ENCODE assay signal across 9 mouse cellular contexts in genomic region chr11:100574188-100574587, GRCm38 (mm10). TPM values are rescaled to one million over a fixed set of nuclear protein-coding genes. Genes with fewer than 3 reads are reported as not detected.
A peak's percentile ranks its signal among the peaks of the same experiment; 100 is the strongest.
DNase-seq lines count a peak whose midpoint lies in the region; ATAC-seq and TF ChIP-seq lines count a peak whose summit lies in the region.
"Had no signal": no experiment of that assay in that cellular context is flagged by ENCODE, and none has a peak within 500 bp of the region (broad histone marks: within the 10 kb centered on the region; RNA-seq: fewer than 3 reads in every experiment).

No protein-coding gene starts in this region.

- peak overlapping the region; percentile 69 for H3K4me2 ChIP-seq in heart, embryonic 16.5 days (ENCODE audit: low read depth, low read length)
- 0 out of 2 replicates have a peak overlapping the region, but pooled peaks have one; percentile 26 for H3K4me2 ChIP-seq in CH12.LX (ENCODE audit: insufficient read depth, low read depth, poor library complexity, severe bottlenecking)
- H3K4me2 ChIP-seq in forebrain, embryonic 15.5 days (replicated peaks), result peak overlapping the region; percentile 74
- H3K4me2 ChIP-seq in midbrain, embryonic 11.5 days, result peak overlapping the region; percentile 85; the same call in 1 of the 2 replicates

- peaks cover 28% of the 10 kb centered on the region for H3K79me2 ChIP-seq in CH12.LX (replicated peaks; ENCODE audit: control insufficient read depth, extremely low read depth, insufficient read depth, poor library complexity, severe bottlenecking)

- no peak for TF ChIP-seq CTCF in CH12.LX (conservative IDR thresholded peaks at IDR 0.05 in 1 of 2, IDR thresholded peaks at IDR 0.05 in 1 of 2; ENCODE audit: low read depth in 2 of 2, low read length in 2 of 2)

- no peak for TF ChIP-seq EP300 in CH12.LX (IDR thresholded peaks at IDR 0.05; ENCODE audit: low read length)

- peak overlapping the region; percentile 80 for H3K27ac ChIP-seq in heart, embryonic 16.5 days (ENCODE audit: low read length)
- peak overlapping the region; percentile 55 for H3K27ac ChIP-seq in CH12.LX (ENCODE audit: insufficient read depth, low read depth)
- no peak overlapping the region for H3K27ac ChIP-seq in forebrain, embryonic 15.5 days (replicated peaks)
- H3K27ac ChIP-seq in midbrain, embryonic 11.5 days (ENCODE audit: low read depth, low read length), result no peak overlapping the region

- H3K9ac ChIP-seq in heart, embryonic 16.5 days (ENCODE audit: low read length), result peak overlapping the region; percentile 83
- no peak overlapping the region for H3K9ac ChIP-seq in CH12.LX (ENCODE audit: insufficient read depth, low read depth)
- no peak overlapping the region for H3K9ac ChIP-seq in forebrain, embryonic 15.5 days (replicated peaks)
- H3K9ac ChIP-seq in midbrain, embryonic 11.5 days (ENCODE audit: low read length), result no peak overlapping the region

- no peaks in the 10 kb centered on the region for H3K9me3 ChIP-seq in heart, embryonic 16.5 days (replicated peaks; ENCODE audit: control insufficient read depth, low read length)
- no peaks in the 10 kb centered on the region for H3K9me3 ChIP-seq in CH12.LX (replicated peaks; ENCODE audit: low read length)
- H3K9me3 ChIP-seq in forebrain, embryonic 15.5 days, result no peaks in the 10 kb centered on the region
- H3K9me3 ChIP-seq in midbrain, embryonic 11.5 days (ENCODE audit: control insufficient read depth, low read length), result no peaks in the 10 kb centered on the region

- TF ChIP-seq POLR2A in CH12.LX (IDR thresholded peaks at IDR 0.05; ENCODE audit: low read depth, low read length), result no peak

- H3K4me3 ChIP-seq in heart, embryonic 16.5 days (ENCODE audit: low read length), result peak overlapping the region; percentile 87
- H3K4me3 ChIP-seq in CH12.LX (replicated peaks in 1 of 3; ENCODE audit: low read depth in 2 of 3, low read length in 2 of 3, poor library complexity in 1 of 3), result peak overlapping the region; percentile 64 to 77 (median 66)
- H3K4me3 ChIP-seq in forebrain, embryonic 15.5 days, result peak overlapping the region; percentile 64
- no peak overlapping the region for H3K4me3 ChIP-seq in midbrain, embryonic 11.5 days (ENCODE audit: low read depth, low read length)

- no peak for TF ChIP-seq RAD21 in CH12.LX (IDR thresholded peaks at IDR 0.05; ENCODE audit: low read depth, low read length)

- intact Hi-C loops in heart, postnatal 14 days (cut with DNase I), result loop anchor here (5.0 kb wide), 1 partner anchor 188 kb away; the partner anchor contains the start of gene Hcrt

- no peak for DNase-seq in heart, postnatal 14 days
- no peak for DNase-seq in CH12.LX (ENCODE audit: extremely low read depth)
- no peak for DNase-seq in midbrain, embryonic 11.5 days (ENCODE audit: low spot score, missing footprints)
- no peak for DNase-seq in frontal cortex, postnatal 14 days (ENCODE audit: low spot score in 2 of 2)
- DNase-seq in testis, postnatal 14 days (ENCODE audit: low spot score), result no peak
- no peak for DNase-seq in layer of hippocampus, adult 8-10 months (ENCODE audit: low spot score in 2 of 2)

- WGBS in heart, embryonic 16.5 days, result 64% methylated on average over 3 of the region's 3 CpGs
- WGBS in forebrain, embryonic 15.5 days, result 89% methylated on average over 3 of the region's 3 CpGs
- WGBS in midbrain, embryonic 11.5 days, result 89% methylated on average over 3 of the region's 3 CpGs

- in situ Hi-C loops in CH12.LX (cut with MboI; ENCODE audit: low pct_ligation_motif_present, low pct_unique_long_range_greater_than_20kb, low sequenced_read_pairs), result loop anchor here (5.0 kb wide), 2 partner anchors 48 to 123 kb away; partner anchors contain the start of gene Dnajc7

- peaks cover 18% of the 10 kb centered on the region for H3K4me1 ChIP-seq in heart, embryonic 16.5 days (ENCODE audit: control insufficient read depth, insufficient read depth, low read length)
- H3K4me1 ChIP-seq in CH12.LX (ENCODE audit: control insufficient read depth in 1 of 2, insufficient read depth in 2 of 2), result peaks cover 40 to 72% of the 10 kb centered on the region in 2 experiments
- peaks cover 24% of the 10 kb centered on the region for H3K4me1 ChIP-seq in forebrain, embryonic 15.5 days
- H3K4me1 ChIP-seq in midbrain, embryonic 11.5 days (ENCODE audit: control insufficient read depth, insufficient read depth, low read length), result peaks cover 18% of the 10 kb centered on the region

- no peaks in the 10 kb centered on the region for H3K36me3 ChIP-seq in heart, embryonic 16.5 days (ENCODE audit: control insufficient read depth, insufficient read depth)
- peaks cover 22 to 35% of the 10 kb centered on the region in 2 experiments for H3K36me3 ChIP-seq in CH12.LX (replicated peaks in 1 of 2; ENCODE audit: control insufficient read depth in 1 of 2, insufficient read depth in 1 of 2, low read length in 1 of 2)
- H3K36me3 ChIP-seq in forebrain, embryonic 15.5 days, result peaks cover 2% of the 10 kb centered on the region; the same call in 1 of the 2 replicates
- H3K36me3 ChIP-seq in midbrain, embryonic 11.5 days (ENCODE audit: control insufficient read depth, insufficient read depth, low read length), result peaks cover 2% of the 10 kb centered on the region; the same call in 1 of the 2 replicates

- dilution Hi-C loops in CH12.LX (cut with MboI; ENCODE audit: extremely low pct_ligation_motif_present, extremely low pct_unique_long_range_greater_than_20kb, low sequenced_read_pairs), result no loop called here

- ATAC-seq in heart, embryonic 16.5 days (replicated peaks; ENCODE audit: extremely low read depth, insufficient read depth, low FRiP score), result no peak
- no peak for ATAC-seq in forebrain, embryonic 15.5 days (replicated peaks)
- ATAC-seq in midbrain, embryonic 11.5 days (ENCODE audit: low FRiP score), result no peak

- H3K27me3 ChIP-seq in heart, embryonic 16.5 days (ENCODE audit: control insufficient read depth, insufficient read depth, low read length), result no peaks in the 10 kb centered on the region
- no peaks in the 10 kb centered on the region for H3K27me3 ChIP-seq in CH12.LX (replicated peaks)
- no peaks in the 10 kb centered on the region for H3K27me3 ChIP-seq in forebrain, embryonic 15.5 days
- H3K27me3 ChIP-seq in midbrain, embryonic 11.5 days (ENCODE audit: control insufficient read depth, insufficient read depth, low read length), result peaks cover 5% of the 10 kb centered on the region

TF ChIP-seq in CH12.LX, 34 proteins besides CTCF, POLR2A, EP300 and RAD21:
- TF ChIP-seq ZNF384 (IDR thresholded peaks at IDR 0.05; ENCODE audit: low read depth, low read length) (peak; percentile 5; the same call in 1 of the 2 replicates), MEF2A (IDR thresholded peaks at IDR 0.05; ENCODE audit: borderline replicate concordance, low read depth, low read length) (no peak)

RNA-seq across cellular contexts. Expression of gene Cnp, which starts 0.5 kb away (rescaled TPM):
- polyA plus RNA-seq in heart, embryonic 16.5 days (2015; fragmentation: Nextera tagmentation; extraction: Ambion mirVana), result 24.8 and 32.1 TPM in 2 replicates
- total RNA-seq in heart, postnatal 14 days (2021), result 1 to 10 TPM; 6.2 to 7.6 TPM
- total RNA-seq in CH12.LX (2012; rRNA removed) (80.2 and 91.6 TPM in 2 replicates), CH12.LX (2014; rRNA removed) (75.9 and 87.8 TPM in 2 replicates)
- 77.7 and 81.2 TPM in 2 replicates for polyA plus RNA-seq in CH12.LX (2012; ENCODE audit: insufficient read length, low read depth)
- 23.4 and 26.9 TPM in 2 replicates for polyA plus RNA-seq in forebrain, embryonic 15.5 days (2015; fragmentation: Nextera tagmentation; extraction: Ambion mirVana)
- polyA plus RNA-seq in midbrain, embryonic 11.5 days (2014; fragmentation: Nextera tagmentation; extraction: Ambion mirVana), result 15.7 and 16.9 TPM in 2 replicates
- 100 to 1,000 TPM; 162 to 216 (median 203) TPM for total RNA-seq in layer of hippocampus, adult 8-10 months (2022)

RNA-seq across cellular contexts. Expression of gene Ttc25, which starts 28.8 kb away (rescaled TPM):
- polyA plus RNA-seq in heart, embryonic 16.5 days (2015; fragmentation: Nextera tagmentation; extraction: Ambion mirVana), result 0.85 and 0.94 TPM in 2 replicates
- total RNA-seq in heart, postnatal 14 days (2021), result under 1 TPM; 0.24 to 0.36 TPM
- total RNA-seq in CH12.LX (2012; rRNA removed) (1.3 and 1.8 TPM in 2 replicates), CH12.LX (2014; rRNA removed) (0.51 and 0.70 TPM in 2 replicates)
- 6.4 and 12.8 TPM in 2 replicates for polyA plus RNA-seq in CH12.LX (2012; ENCODE audit: insufficient read length, low read depth)
- 1.1 and 2.1 TPM in 2 replicates for polyA plus RNA-seq in forebrain, embryonic 15.5 days (2015; fragmentation: Nextera tagmentation; extraction: Ambion mirVana)
- polyA plus RNA-seq in midbrain, embryonic 11.5 days (2014; fragmentation: Nextera tagmentation; extraction: Ambion mirVana), result 1.4 and 1.8 TPM in 2 replicates
- total RNA-seq in layer of hippocampus, adult 8-10 months (2022), result 1 to 10 TPM in 3 of 4 experiments, under 1 TPM in 1; 0.71 to 1.9 (median 1.6) TPM
- total RNA-seq: hematopoietic stem cell, adult 5-6 weeks had no signal

RNA-seq across cellular contexts. Expression of gene Nkiras2, which starts 44.9 kb away (rescaled TPM):
- polyA plus RNA-seq in heart, embryonic 16.5 days (2015; fragmentation: Nextera tagmentation; extraction: Ambion mirVana), result 78.8 and 81.5 TPM in 2 replicates
- total RNA-seq in heart, postnatal 14 days (2021), result 10 to 100 TPM; 53.4 to 55.2 TPM
- 59.9 and 70.0 TPM in 2 replicates for total RNA-seq in CH12.LX (2012; rRNA removed)
- total RNA-seq in CH12.LX (2014; rRNA removed), result 46.6 and 53.8 TPM in 2 replicates
- polyA plus RNA-seq in CH12.LX (2012; ENCODE audit: insufficient read length, low read depth), result 57.9 and 60.0 TPM in 2 replicates
- polyA plus RNA-seq in forebrain, embryonic 15.5 days (2015; fragmentation: Nextera tagmentation; extraction: Ambion mirVana), result 90.5 and 91.3 TPM in 2 replicates
- 96.4 and 110 TPM in 2 replicates for polyA plus RNA-seq in midbrain, embryonic 11.5 days (2014; fragmentation: Nextera tagmentation; extraction: Ambion mirVana)
- total RNA-seq in layer of hippocampus, adult 8-10 months (2022), result 10 to 100 TPM; 11.7 to 13.4 (median 12.1) TPM

RNA-seq across cellular contexts. Expression of gene Dnajc7, which starts 45.8 kb away (rescaled TPM):
- 219 and 228 TPM in 2 replicates for polyA plus RNA-seq in heart, embryonic 16.5 days (2015; fragmentation: Nextera tagmentation; extraction: Ambion mirVana)
- total RNA-seq in heart, postnatal 14 days (2021), result 100 to 1,000 TPM; 158 TPM
- total RNA-seq in CH12.LX (2012; rRNA removed) (249 and 250 TPM in 2 replicates), CH12.LX (2014; rRNA removed) (123 and 141 TPM in 2 replicates)
- 455 and 516 TPM in 2 replicates for polyA plus RNA-seq in CH12.LX (2012; ENCODE audit: insufficient read length, low read depth)
- polyA plus RNA-seq in forebrain, embryonic 15.5 days (2015; fragmentation: Nextera tagmentation; extraction: Ambion mirVana), result 294 and 295 TPM in 2 replicates
- polyA plus RNA-seq in midbrain, embryonic 11.5 days (2014; fragmentation: Nextera tagmentation; extraction: Ambion mirVana), result 96.1 TPM in 2 replicates
- total RNA-seq in layer of hippocampus, adult 8-10 months (2022), result 100 to 1,000 TPM; 255 to 304 (median 273) TPM

RNA-seq across cellular contexts. Expression of gene Acly, which starts 46.4 kb away (rescaled TPM):
- 64.4 and 67.1 TPM in 2 replicates for polyA plus RNA-seq in heart, embryonic 16.5 days (2015; fragmentation: Nextera tagmentation; extraction: Ambion mirVana)
- 10 to 100 TPM; 38.9 to 41.2 TPM for total RNA-seq in heart, postnatal 14 days (2021)
- total RNA-seq in CH12.LX (2012; rRNA removed) (246 and 263 TPM in 2 replicates), CH12.LX (2014; rRNA removed) (245 and 277 TPM in 2 replicates)
- 196 and 213 TPM in 2 replicates for polyA plus RNA-seq in CH12.LX (2012; ENCODE audit: insufficient read length, low read depth)
- 230 and 237 TPM in 2 replicates for polyA plus RNA-seq in forebrain, embryonic 15.5 days (2015; fragmentation: Nextera tagmentation; extraction: Ambion mirVana)
- polyA plus RNA-seq in midbrain, embryonic 11.5 days (2014; fragmentation: Nextera tagmentation; extraction: Ambion mirVana), result 298 and 314 TPM in 2 replicates
- 100 to 1,000 TPM; 121 to 136 (median 128) TPM for total RNA-seq in layer of hippocampus, adult 8-10 months (2022)

Comparison
In these comparisons a context has a peak if more than half of its experiments do, and no peak if none do; other contexts are left out.
1. H3K27ac ChIP-seq: peak in heart, embryonic 16.5 days (single experiment) and CH12.LX (single experiment); none in forebrain, embryonic 15.5 days (single experiment) and midbrain, embryonic 11.5 days (single experiment).
2. H3K4me2 ChIP-seq: peak in every context shown above with its lines; median percentile 85 in midbrain, embryonic 11.5 days; 74 in forebrain, embryonic 15.5 days; 69 in heart, embryonic 16.5 days; 26 in CH12.LX.